Mouse (Mus musculus) testis, adult 2 months (tissue): ENCODE data around the gene Mybph. TPM values are rescaled to one million over a fixed set of nuclear protein-coding genes. Genes with fewer than 3 reads are reported as not detected.
A peak's percentile ranks its signal among the peaks of the same experiment; 100 is the strongest.
"Not testable (repeated sequence)": the region's sequence is repeated elsewhere in the genome, so short reads cannot be mapped to it uniquely, and the experiment has no call there.

ENCODE experiments used
- H3K27ac ChIP-seq: fragments of 200-500 bp; 2 replicates; pipeline ENCODE4 v1.5.1; 2012; ENCODE audit warnings: low read depth, low read length; ENCODE audit not compliant: control insufficient read depth, insufficient read depth
- H3K27me3 ChIP-seq: fragments of 200-500 bp; 2 replicates; pipeline ENCODE4 v1.6.1; 2012; ENCODE audit warnings: mild to moderate bottlenecking, low read length, moderate library complexity; ENCODE audit not compliant: control insufficient read depth, insufficient read depth
- H3K36me3 ChIP-seq: fragments of 200-500 bp; 2 replicates; pipeline ENCODE4 v1.6.1; 2012; ENCODE audit warnings: mild to moderate bottlenecking, low read length; ENCODE audit not compliant: control insufficient read depth, insufficient read depth
- H3K4me1 ChIP-seq: fragments of 200-500 bp; 2 replicates; pipeline ENCODE4 v1.6.1; 2012; ENCODE audit warnings: low read length; ENCODE audit not compliant: control insufficient read depth, insufficient read depth
- H3K4me3 ChIP-seq: fragments of 200-500 bp; 2 replicates; pipeline ENCODE4 v1.5.1; 2012; ENCODE audit warnings: low read depth, mild to moderate bottlenecking, low read length, moderate library complexity, mixed read lengths; ENCODE audit not compliant: control insufficient read depth
- CTCF ChIP-seq: fragments of 200-500 bp; IDR thresholded peaks from 2 replicates; pipeline ENCODE4 v1.5.1; 2012; ENCODE audit warnings: low read depth, mild to moderate bottlenecking, inconsistent platforms, low read length, moderate library complexity; ENCODE audit not compliant: control insufficient read depth, insufficient read depth, insufficient replicate concordance
- POLR2A ChIP-seq: fragments of 200-500 bp; IDR thresholded peaks from 2 replicates; pipeline ENCODE4 v1.6.1; 2012; ENCODE audit warnings: low read depth, mild to moderate bottlenecking, inconsistent platforms, low read length, moderate library complexity; ENCODE audit not compliant: control insufficient read depth
- polyA plus RNA-seq: library from polyadenylated mRNA; depleted of rRNA; stranded (reverse); fragments of >200 nt; gene quantifications from 2 replicates; pipeline ENCODE4 v1.2.3, GENCODE M21; 2012; rRNA removed

The Mybph gene
- polyA plus RNA-seq, 1 experiment, result 0.20 TPM

GRCm38 (mm10) chr1:134243505-134243904 is 50.3 kb downstream of the Mybph start:
- H3K27me3 ChIP-seq, result no peaks in the 10 kb centered on the region
- no peak for TF ChIP-seq CTCF
- no peak for TF ChIP-seq POLR2A
- H3K36me3 ChIP-seq, result no peaks in the 10 kb centered on the region
- H3K4me3 ChIP-seq, result no peak overlapping the region
- peaks cover 9% of the 10 kb centered on the region for H3K4me1 ChIP-seq
- H3K27ac ChIP-seq, result no peak overlapping the region

- no peak for TF ChIP-seq POLR2A
- TF ChIP-seq CTCF, result peak; percentile 63; the same call in 1 of the 2 replicates
- no peak overlapping the region for H3K27ac ChIP-seq
Measured at GRCm38 (mm10) chr1:134243948-134244914, 51.0 kb downstream of the Mybph start.

GRCm38 (mm10) chr1:134245004-134245717 is 51.9 kb downstream of the Mybph start:
- H3K27ac ChIP-seq, result no peak overlapping the region
- H3K36me3 ChIP-seq, result no peaks in the 10 kb centered on the region
- peaks cover 9% of the 10 kb centered on the region for H3K4me1 ChIP-seq
- TF ChIP-seq POLR2A (no peak), CTCF (no peak)
- H3K4me3 ChIP-seq, result no peak overlapping the region
- H3K27me3 ChIP-seq, result no peaks in the 10 kb centered on the region

More at GRCm38 (mm10) chr1:134243948-134244914, 51.0 kb downstream of the Mybph start:
- Histone ChIP-seq H3K27me3 (no peaks in the 10 kb centered on the region), H3K4me1 (peaks cover 9% of the 10 kb centered on the region), H3K36me3 (no peaks in the 10 kb centered on the region), H3K4me3 (peak overlapping the region; percentile 37)

GRCm38 (mm10) chr1:134246590-134246989 is 53.3 kb downstream of the Mybph start:
- no peak for TF ChIP-seq POLR2A
- no peak for TF ChIP-seq CTCF
- no peaks in the 10 kb centered on the region for H3K27me3 ChIP-seq
- H3K4me3 ChIP-seq, result no peak overlapping the region
- no peaks in the 10 kb centered on the region for H3K36me3 ChIP-seq
- peaks cover 9% of the 10 kb centered on the region for H3K4me1 ChIP-seq
- no peak overlapping the region for H3K27ac ChIP-seq

- not testable (repeated sequence) for H3K4me3 ChIP-seq, H3K36me3 ChIP-seq, H3K27me3 ChIP-seq, H3K4me1 ChIP-seq, H3K27ac ChIP-seq
Measured at GRCm38 (mm10) chr1:134249681-134250080, 56.4 kb downstream of the Mybph start.

Other genes starting within 250 kb of the Mybph start
- 3.6 and 5.1 TPM in 2 replicates for gene Fmod, start 156.2 kb upstream of the Mybph start, polyA plus RNA-seq
- 2.9 and 4.1 TPM in 2 replicates for gene Btg2, start 114.3 kb upstream of the Mybph start, polyA plus RNA-seq
- 8.7 and 10.4 TPM in 2 replicates for gene Chit1, start 82.2 kb upstream of the Mybph start, polyA plus RNA-seq
- gene Chil1, start 11.3 kb upstream of the Mybph start, polyA plus RNA-seq, result 0.05 TPM in 1 of 2 replicates, not detected in the other
- 19.4 and 28.0 TPM in 2 replicates for gene Adora1, start 42.0 kb downstream of the Mybph start, polyA plus RNA-seq
- gene Myog, start 96.5 kb downstream of the Mybph start, polyA plus RNA-seq, result 0.11 TPM in 1 of 2 replicates, not detected in the other
- gene Ppfia4, start 139.5 kb downstream of the Mybph start, polyA plus RNA-seq, result 5.1 and 5.7 TPM in 2 replicates
- gene Tmem183a, start 168.5 kb downstream of the Mybph start, polyA plus RNA-seq, result 116 and 127 TPM in 2 replicates
- 48.3 and 57.0 TPM in 2 replicates for gene 4933406M09Rik, start 192.5 kb downstream of the Mybph start, polyA plus RNA-seq
- gene Cyb5r1, start 212.1 kb downstream of the Mybph start, polyA plus RNA-seq, result 30.4 and 40.5 TPM in 2 replicates
- gene Adipor1, start 221.9 kb downstream of the Mybph start, polyA plus RNA-seq, result 79.6 and 87.4 TPM in 2 replicates